Mouse (Mus musculus) intestine, embryonic 16.5 days (tissue): ENCODE measurements around the gene Brat1. TPM values are rescaled to one million over a fixed set of nuclear protein-coding genes. Genes with fewer than 3 reads are reported as not detected.

Source experiments
- ATAC-seq: fragments of 200-750 bp; cut with Nextera tagmentation; 2 replicates; pipeline ENCODE4 v1.8.0; 2017; ENCODE audit warnings: moderate TSS enrichment, moderate library complexity
- H3K27ac ChIP-seq: fragments of 300-500 bp; sonication (generic); 2 replicates; pipeline ENCODE4 v1.5.1; 2014; ENCODE audit warnings: mild to moderate bottlenecking, low read length
- H3K27me3 ChIP-seq: fragments of 300-500 bp; sonication (generic); replicated peaks from 2 replicates; pipeline ENCODE4 v1.6.1; 2014; ENCODE audit warnings: low read length, control low read depth, mixed read lengths; ENCODE audit not compliant: control insufficient read depth, insufficient read depth
- H3K36me3 ChIP-seq: fragments of 300-500 bp; sonication (generic); 2 replicates; pipeline ENCODE4 v1.6.1; 2014; ENCODE audit warnings: low read length, control low read depth; ENCODE audit not compliant: control insufficient read depth, insufficient read depth
- H3K4me1 ChIP-seq: fragments of 300-500 bp; sonication (generic); 2 replicates; pipeline ENCODE4 v1.6.1; 2014; ENCODE audit warnings: low read length, control low read depth, mixed read lengths; ENCODE audit not compliant: control insufficient read depth, insufficient read depth
- H3K4me2 ChIP-seq: fragments of 300-500 bp; sonication (generic); 2 replicates; pipeline ENCODE4 v1.6.1; 2014; ENCODE audit warnings: low read depth, low read length, control low read depth
- H3K4me3 ChIP-seq: fragments of 300-500 bp; sonication (generic); 2 replicates; pipeline ENCODE4 v1.5.1; 2014; ENCODE audit warnings: mild to moderate bottlenecking, low read length
- H3K9ac ChIP-seq: fragments of 300-500 bp; sonication (generic); 2 replicates; pipeline ENCODE4 v1.6.1; 2014; ENCODE audit warnings: low read depth, low read length
- H3K9me3 ChIP-seq: fragments of 300-500 bp; sonication (generic); 2 replicates; pipeline ENCODE4 v1.6.1; 2016; ENCODE audit warnings: low read length, control low read depth; ENCODE audit not compliant: control insufficient read depth
- WGBS: fragments of 180-500 bp; shearing (Covaris S2); extraction: QIAGEN DNeasy Blood & Tissue Kit; methylation state at CpG from one replicate; pipeline ENCODE4 v1.1.7; 2014; 5-methylcytosine and 5-hydroxymethylcytosine counted together
- polyA plus RNA-seq: library from polyadenylated mRNA; unstranded; fragments of >200 nt; fragmentation: Nextera tagmentation; extraction: Ambion mirVana; gene quantifications from 2 replicates; pipeline ENCODE4 v1.2.1, GENCODE M21; 2015

The Brat1 gene
- polyA plus RNA-seq, 1 experiment from 2014 or later: 19.0 TPM

DNA sequence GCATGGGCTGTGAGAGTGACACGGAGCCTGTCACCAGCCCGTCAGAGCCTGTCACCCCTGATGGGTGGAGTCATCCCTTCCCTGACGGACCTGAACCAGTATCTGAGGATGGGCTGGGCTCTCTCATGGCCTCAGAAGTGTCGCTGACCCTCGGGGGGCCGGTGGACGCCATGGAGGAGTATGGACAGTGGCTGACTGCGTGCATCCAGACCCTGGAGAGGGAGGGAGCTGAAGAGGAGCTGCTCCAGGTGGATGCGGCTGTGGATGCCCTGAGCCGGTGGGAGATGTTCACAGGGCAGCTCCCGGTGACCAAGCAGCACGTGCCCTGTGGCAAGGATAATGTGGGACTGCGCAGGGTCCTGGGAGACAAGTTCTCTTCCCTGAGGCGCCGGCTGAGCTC, 47.2 kb downstream of the Brat1 start:
- peaks cover 9% of the 10 kb centered on the region; the same call in 1 of the 2 replicates for H3K36me3 ChIP-seq
- no peaks in the 10 kb centered on the region for H3K27me3 ChIP-seq
- no peak overlapping the region for H3K27ac ChIP-seq
- WGBS: 94% methylated on average over 15 of the region's 15 CpGs
- 0 out of 2 replicates have a peak, but pooled peaks cover 7% of the 10 kb centered on the region for H3K9me3 ChIP-seq
- H3K4me2 ChIP-seq: no peak overlapping the region
- no peak overlapping the region for H3K4me3 ChIP-seq
- H3K9ac ChIP-seq: no peak overlapping the region
- peaks cover 11% of the 10 kb centered on the region for H3K4me1 ChIP-seq
- no peak for ATAC-seq

DNA sequence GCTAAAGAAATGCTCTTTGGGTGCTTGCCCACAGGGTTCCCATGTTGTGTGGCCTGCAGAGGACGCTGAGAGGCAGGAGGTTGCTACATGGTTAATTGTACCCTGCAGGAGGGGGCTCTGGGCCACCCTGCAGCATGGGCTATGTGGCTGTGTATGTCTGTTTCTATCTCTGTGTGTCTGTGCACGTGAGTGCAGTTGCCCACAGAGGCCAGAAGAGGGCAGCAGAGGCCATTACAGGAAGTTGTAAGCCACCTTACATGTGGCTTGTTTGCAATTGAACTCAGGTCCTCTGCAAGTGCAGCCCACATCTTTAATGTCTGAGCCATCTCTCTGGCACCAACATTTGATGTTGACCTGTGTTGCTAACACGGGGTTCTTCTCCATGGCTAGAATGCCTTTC, 47.8 kb downstream of the Brat1 start:
- peaks cover 11% of the 10 kb centered on the region for H3K4me1 ChIP-seq
- WGBS: 94% methylated on average over 3 of the region's 3 CpGs

DNA sequence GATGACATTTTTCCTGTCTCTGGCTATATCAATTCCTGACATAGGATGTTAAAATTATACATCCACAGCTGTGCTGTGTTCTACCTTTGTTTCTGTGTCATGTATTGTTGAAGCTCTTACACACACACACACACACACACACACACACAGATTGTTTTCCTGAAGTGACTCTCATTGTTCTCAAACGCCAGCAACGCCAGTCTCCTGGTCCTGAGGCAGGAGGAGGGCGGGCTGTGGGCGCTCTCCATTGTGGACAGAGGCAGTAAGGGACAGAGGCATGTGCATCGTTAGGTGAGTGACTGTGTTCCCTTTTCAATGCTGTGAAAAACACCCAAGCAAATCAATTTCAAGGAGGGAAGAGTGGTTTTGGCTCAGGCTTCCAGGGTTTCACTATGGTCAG, 48.4 kb downstream of the Brat1 start:
- no peak for ATAC-seq
- Histone ChIP-seq H3K9ac (no peak overlapping the region), H3K4me1 (peaks cover 11% of the 10 kb centered on the region), H3K9me3 (0 out of 2 replicates have a peak, but pooled peaks cover 7% of the 10 kb centered on the region), H3K36me3 (peaks cover 9% of the 10 kb centered on the region; the same call in 1 of the 2 replicates), H3K4me2 (no peak overlapping the region), H3K27me3 (no peaks in the 10 kb centered on the region), H3K4me3 (no peak overlapping the region), H3K27ac (no peak overlapping the region)
- WGBS: 67% methylated on average over 5 of the region's 5 CpGs

More for the DNA sequence above, 47.8 kb downstream of the Brat1 start:
- Histone ChIP-seq H3K27me3 (no peaks in the 10 kb centered on the region), H3K4me2 (no peak overlapping the region), H3K36me3 (peaks cover 9% of the 10 kb centered on the region; the same call in 1 of the 2 replicates), H3K27ac (no peak overlapping the region), H3K9ac (no peak overlapping the region), H3K4me3 (no peak overlapping the region), H3K9me3 (0 out of 2 replicates have a peak, but pooled peaks cover 7% of the 10 kb centered on the region)
- ATAC-seq: no peak

DNA sequence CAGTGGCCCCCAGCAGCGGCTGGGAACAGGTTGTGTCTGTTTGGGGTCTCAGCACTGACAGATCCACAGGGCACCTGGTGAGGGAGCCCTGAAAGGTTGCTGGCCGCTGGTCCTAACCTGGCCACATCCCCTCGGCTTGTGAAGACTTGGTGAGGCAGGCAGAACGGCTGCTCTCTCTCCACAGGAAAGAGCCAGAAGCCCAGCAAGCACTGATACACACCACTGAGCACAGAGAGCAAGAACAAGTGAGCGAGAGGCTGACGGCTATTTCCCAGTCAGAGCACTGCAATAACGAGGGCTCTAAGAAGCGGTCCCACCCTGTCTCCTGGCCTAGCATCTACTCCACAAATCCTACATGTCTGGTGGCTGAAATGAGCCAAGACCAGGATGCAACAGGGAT, 54.1 kb downstream of the Brat1 start:
- H3K27ac ChIP-seq: no peak overlapping the region
- H3K27me3 ChIP-seq: no peaks in the 10 kb centered on the region
- no peak for ATAC-seq
- H3K4me1 ChIP-seq: 0 out of 2 replicates have a peak, but pooled peaks cover 4% of the 10 kb centered on the region
- H3K36me3 ChIP-seq: peaks cover 10% of the 10 kb centered on the region; the same call in 1 of the 2 replicates
- WGBS: 86% methylated on average over 8 of the region's 8 CpGs
- no peaks in the 10 kb centered on the region for H3K9me3 ChIP-seq
- no peak overlapping the region for H3K4me3 ChIP-seq
- no peak overlapping the region for H3K9ac ChIP-seq
- no peak overlapping the region for H3K4me2 ChIP-seq

DNA sequence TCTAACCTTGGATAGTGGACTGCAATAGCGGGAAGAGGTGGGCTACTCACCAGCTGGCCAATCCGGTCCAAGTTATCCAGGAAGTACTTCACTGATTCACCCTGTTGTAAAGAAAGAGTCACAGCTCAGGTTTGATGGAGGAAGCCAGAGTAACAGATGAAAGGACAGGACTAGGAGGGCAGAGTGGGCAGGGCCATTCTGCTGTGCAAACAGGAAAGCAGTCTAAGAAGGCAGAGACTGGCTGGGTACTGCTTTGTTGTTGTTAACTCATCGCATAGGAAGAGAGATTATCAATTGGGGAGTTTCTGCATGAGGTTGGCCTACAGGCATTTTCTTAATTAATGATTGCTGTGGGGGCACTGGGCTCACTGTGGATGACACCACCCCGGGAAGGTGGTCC, 57.7 kb downstream of the Brat1 start:
- H3K27ac ChIP-seq: no peak overlapping the region
- no peak overlapping the region for H3K4me3 ChIP-seq
- ATAC-seq: no peak
- peaks cover 7% of the 10 kb centered on the region; the same call in 1 of the 2 replicates for H3K36me3 ChIP-seq
- H3K4me2 ChIP-seq: no peak overlapping the region
- no peaks in the 10 kb centered on the region for H3K9me3 ChIP-seq
- H3K9ac ChIP-seq: no peak overlapping the region
- WGBS: 81% methylated on average over 4 of the region's 4 CpGs
- peaks cover 5% of the 10 kb centered on the region for H3K4me1 ChIP-seq
- no peaks in the 10 kb centered on the region for H3K27me3 ChIP-seq

DNA sequence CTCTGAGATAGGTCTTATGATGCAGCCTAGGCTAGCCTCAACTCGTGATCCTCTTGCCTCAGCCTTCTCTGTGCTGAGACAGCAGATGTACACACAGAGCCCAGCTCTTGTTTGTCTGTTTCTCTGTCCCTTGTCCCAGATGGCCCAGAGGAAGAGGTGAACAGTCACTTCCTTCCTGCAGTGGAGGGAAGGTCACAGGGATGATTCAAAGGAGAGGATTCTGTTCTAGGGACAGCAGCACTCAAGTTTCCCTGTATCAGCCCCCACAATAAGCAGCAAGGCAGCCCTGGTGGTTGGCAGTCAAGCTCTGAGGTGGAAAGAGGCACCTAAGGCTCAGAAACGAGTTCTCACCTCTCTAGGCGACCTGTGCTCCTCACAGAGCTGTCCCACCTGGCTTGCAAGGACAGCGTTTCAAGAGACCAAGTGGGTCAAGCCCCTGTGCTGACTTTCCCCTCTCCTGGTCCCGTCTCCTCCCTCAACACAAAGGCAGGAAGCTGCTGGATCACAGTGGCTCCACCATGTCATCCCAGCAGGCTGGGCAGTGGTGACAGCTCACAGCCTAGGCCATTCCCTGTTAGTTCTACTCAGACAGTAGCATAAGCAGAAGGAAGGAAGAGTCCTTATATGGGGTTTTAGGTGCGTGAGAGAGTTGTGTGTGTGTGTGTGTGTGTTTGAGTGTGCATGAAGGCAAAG, 60.3 kb downstream of the Brat1 start:
- WGBS: 67% methylated on average over 6 of the region's 6 CpGs
- peak overlapping the region; percentile 30 for H3K27ac ChIP-seq
- 0 out of 2 replicates have a peak overlapping the region, but pooled peaks have one; percentile 13 for H3K9ac ChIP-seq
- ATAC-seq: no peak
- no peak overlapping the region for H3K4me2 ChIP-seq
- peaks cover 4% of the 10 kb centered on the region; the same call in 1 of the 2 replicates for H3K36me3 ChIP-seq
- no peaks in the 10 kb centered on the region for H3K9me3 ChIP-seq
- no peaks in the 10 kb centered on the region for H3K27me3 ChIP-seq
- H3K4me1 ChIP-seq: peaks cover 25% of the 10 kb centered on the region
- H3K4me3 ChIP-seq: no peak overlapping the region

DNA sequence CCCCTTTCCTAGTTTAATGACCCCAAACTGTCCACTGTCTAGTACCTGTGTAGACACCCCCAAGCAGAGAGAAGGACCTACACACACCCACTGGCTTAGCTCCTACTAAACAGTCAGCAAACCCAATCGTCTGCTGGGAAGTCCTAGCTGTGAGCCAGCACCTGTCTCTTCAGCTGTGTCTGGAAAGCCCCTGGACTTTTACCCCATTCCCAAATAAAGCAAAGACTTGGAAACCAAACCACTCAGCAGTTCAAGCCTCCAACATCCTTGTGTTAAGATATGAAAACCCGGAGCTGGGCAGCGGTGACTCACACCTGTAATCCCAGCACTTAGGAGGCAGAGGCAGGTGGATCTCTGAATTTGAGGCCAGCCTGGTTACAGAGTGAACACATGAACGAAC, 61.8 kb downstream of the Brat1 start:
- H3K4me2 ChIP-seq: no peak overlapping the region
- no peak overlapping the region for H3K4me3 ChIP-seq
- ATAC-seq: no peak
- H3K27me3 ChIP-seq: no peaks in the 10 kb centered on the region
- no peaks in the 10 kb centered on the region for H3K36me3 ChIP-seq
- WGBS: 84% methylated on average over 4 of the region's 4 CpGs
- no peak overlapping the region for H3K9ac ChIP-seq
- no peak overlapping the region for H3K27ac ChIP-seq
- peaks cover 25% of the 10 kb centered on the region for H3K4me1 ChIP-seq
- no peaks in the 10 kb centered on the region for H3K9me3 ChIP-seq

DNA sequence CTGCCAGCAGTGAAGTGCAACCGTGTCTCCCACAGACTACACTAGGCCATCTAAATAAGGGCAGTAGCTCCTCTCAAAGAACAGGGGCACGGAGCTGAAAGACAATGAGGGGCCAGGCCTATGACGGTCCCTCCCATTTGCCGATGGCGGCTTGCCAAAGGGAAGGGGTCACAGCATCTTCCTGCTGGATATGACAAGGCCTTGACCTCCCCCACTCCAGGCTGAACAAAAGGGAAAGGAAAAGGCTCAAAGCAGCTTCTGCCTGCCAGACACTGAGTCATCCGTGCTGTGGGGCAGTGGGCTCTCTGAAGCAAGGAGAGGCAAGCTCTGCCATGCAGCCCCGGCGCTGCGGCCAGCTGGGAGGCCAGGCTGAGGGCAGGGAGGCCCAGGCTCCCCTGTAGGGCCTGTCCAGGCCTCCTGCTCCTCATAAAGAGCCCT, 62.9 kb downstream of the Brat1 start:
- Histone ChIP-seq H3K9ac (peak overlapping the region; percentile 61), H3K27ac (peak overlapping the region; percentile 95), H3K9me3 (no peaks in the 10 kb centered on the region), H3K4me2 (0 out of 2 replicates have a peak overlapping the region, but pooled peaks have one; percentile 14), H3K27me3 (no peaks in the 10 kb centered on the region), H3K36me3 (no peaks in the 10 kb centered on the region), H3K4me3 (no peak overlapping the region), H3K4me1 (peaks cover 32% of the 10 kb centered on the region)
- whole genome bisulfite sequencing: 17% methylated on average over 9 of the region's 9 CpGs
- peak; percentile 71 for ATAC-seq

DNA sequence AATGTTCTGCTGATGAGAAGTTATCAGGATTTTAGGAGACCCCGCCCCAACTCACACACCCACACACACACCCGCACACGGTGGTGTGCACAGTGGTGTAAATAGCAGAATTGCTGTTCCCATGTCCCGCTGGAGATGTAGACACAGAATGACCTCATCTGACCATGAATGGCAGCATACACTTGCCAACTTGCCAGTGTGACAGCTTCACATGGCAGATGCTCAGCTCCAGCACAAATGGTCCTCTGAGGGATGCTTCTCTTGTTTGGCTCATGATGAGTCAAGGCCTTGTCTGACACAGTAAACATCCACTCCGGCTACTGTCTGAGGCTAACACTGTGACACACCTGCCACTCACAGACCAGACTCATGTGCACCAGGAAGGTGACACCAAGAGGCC, 63.5 kb downstream of the Brat1 start:
- H3K4me1 ChIP-seq: peaks cover 32% of the 10 kb centered on the region
- no peaks in the 10 kb centered on the region for H3K9me3 ChIP-seq
- H3K27ac ChIP-seq: peak overlapping the region; percentile 95
- no peak overlapping the region for H3K4me2 ChIP-seq
- WGBS: 58% methylated on average over 5 of the region's 5 CpGs
- H3K9ac ChIP-seq: no peak overlapping the region
- no peaks in the 10 kb centered on the region for H3K36me3 ChIP-seq
- H3K27me3 ChIP-seq: no peaks in the 10 kb centered on the region
- ATAC-seq: no peak
- H3K4me3 ChIP-seq: no peak overlapping the region
